Mouse (Mus musculus) limb, embryonic 14.5 days (tissue): ENCODE results near the gene Oprm1. TPM values are rescaled to one million over a fixed set of nuclear protein-coding genes. Genes with fewer than 3 reads are reported as not detected.

ENCODE experiments used
- ATAC-seq: fragments of 200-750 bp; cut with Nextera tagmentation; 2 replicates; pipeline ENCODE4 v1.8.0; 2017; ENCODE audit warnings: low read depth, moderate number of reproducible peaks, moderate TSS enrichment; ENCODE audit not compliant: low FRiP score
- DNase-seq: peaks from one replicate; pipeline ENCODE4 v3.0.0-alpha.2; 2015; ENCODE audit warnings: low spot score
- H3K27ac ChIP-seq: fragments of 300-500 bp; sonication (generic); replicated peaks from 2 replicates; pipeline ENCODE4 v1.5.1; 2014; ENCODE audit warnings: low read depth, mild to moderate bottlenecking, low read length, moderate library complexity, mixed read lengths
- H3K27me3 ChIP-seq: fragments of 300-500 bp; sonication (generic); 2 replicates; pipeline ENCODE4 v1.6.1; 2014; ENCODE audit warnings: low read length, mixed read lengths; ENCODE audit not compliant: control insufficient read depth, insufficient read depth
- H3K36me3 ChIP-seq: fragments of 300-500 bp; sonication (generic); 2 replicates; pipeline ENCODE4 v1.6.1; 2014; ENCODE audit warnings: mild to moderate bottlenecking, low read length, moderate library complexity, mixed read lengths; ENCODE audit not compliant: control insufficient read depth, insufficient read depth
- H3K4me1 ChIP-seq: fragments of 300-500 bp; sonication (generic); 2 replicates; pipeline ENCODE4 v1.6.1; 2014; ENCODE audit warnings: antibody characterized with exemption, low read length, mixed read lengths; ENCODE audit not compliant: control insufficient read depth, insufficient read depth
- H3K4me2 ChIP-seq: fragments of 300-500 bp; sonication (generic); replicated peaks from 2 replicates; pipeline ENCODE4 v1.6.1; 2014; ENCODE audit warnings: low read depth, mild to moderate bottlenecking, low read length, moderate library complexity; ENCODE audit not compliant: severe bottlenecking
- H3K4me3 ChIP-seq: fragments of 300-500 bp; sonication (generic); replicated peaks from 2 replicates; pipeline ENCODE4 v1.5.1; 2014; ENCODE audit warnings: low read length
- H3K9ac ChIP-seq: fragments of 300-500 bp; sonication (generic); 2 replicates; pipeline ENCODE4 v1.6.1; 2014; ENCODE audit warnings: mild to moderate bottlenecking, low read depth, low read length, moderate library complexity; ENCODE audit not compliant: severe bottlenecking
- H3K9me3 ChIP-seq: fragments of 300-500 bp; sonication (generic); 2 replicates; pipeline ENCODE4 v1.6.1; 2016; ENCODE audit warnings: low read length; ENCODE audit not compliant: control insufficient read depth
- POLR2A ChIP-seq: fragments of 200-500 bp; IDR thresholded peaks from 2 replicates; pipeline ENCODE4 v1.8.0; 2012; ENCODE audit warnings: inconsistent platforms, mild to moderate bottlenecking, moderate library complexity, borderline replicate concordance; ENCODE audit not compliant: insufficient read depth, insufficient read length; ENCODE audit errors: extremely low read depth
- WGBS: fragments of 180-500 bp; shearing (Covaris S2); extraction: QIAGEN DNeasy Blood & Tissue Kit; methylation state at CpG from one replicate; pipeline ENCODE4 v1.1.7; 2014; 5-methylcytosine and 5-hydroxymethylcytosine counted together
- polyA plus RNA-seq, 2 experiments: library from polyadenylated mRNA; depleted of rRNA in 1 of 2; stranded (reverse) in 1 of 2; unstranded in 1 of 2; fragments of >200 nt; fragmentation: Nextera tagmentation in 1 of 2; extraction: Ambion mirVana in 1 of 2; gene quantifications; 2 replicates each; pipeline versions ENCODE4 v1.2.1 to v1.2.3; 2012 to 2014

Oprm1 gene
- polyA plus RNA-seq, 2 experiments: not detected

DNA sequence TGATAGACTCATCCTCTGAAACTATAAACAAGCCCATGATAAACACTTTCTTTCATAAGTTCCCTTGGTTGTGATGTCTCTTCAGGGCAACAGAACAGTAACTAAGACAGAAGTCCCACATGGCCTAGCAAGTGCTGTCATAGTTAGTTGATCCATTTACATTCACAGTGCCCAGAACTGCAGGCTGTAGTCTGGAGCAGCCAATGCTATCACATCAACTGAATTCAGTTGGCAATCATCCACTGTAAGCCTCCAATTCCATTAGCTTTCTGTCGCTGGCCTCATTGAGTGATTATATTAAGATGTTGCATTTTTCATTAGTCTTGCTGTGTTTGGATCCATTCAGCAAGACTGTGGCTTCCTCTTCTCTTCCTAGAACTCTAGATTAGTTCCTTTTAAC is 88.0 kb downstream of the Oprm1 start:
- 80% methylated on average over 1 of the region's 1 CpGs for WGBS
- Histone ChIP-seq H3K9me3 (no peaks in the 10 kb centered on the region), H3K9ac (no peak overlapping the region), H3K27me3 (no peaks in the 10 kb centered on the region), H3K36me3 (no peaks in the 10 kb centered on the region), H3K4me1 (no peaks in the 10 kb centered on the region), H3K4me2 (no peak overlapping the region), H3K27ac (no peak overlapping the region), H3K4me3 (no peak overlapping the region)
- TF ChIP-seq POLR2A: no peak
- DNase-seq: no peak
- ATAC-seq: no peak

DNA sequence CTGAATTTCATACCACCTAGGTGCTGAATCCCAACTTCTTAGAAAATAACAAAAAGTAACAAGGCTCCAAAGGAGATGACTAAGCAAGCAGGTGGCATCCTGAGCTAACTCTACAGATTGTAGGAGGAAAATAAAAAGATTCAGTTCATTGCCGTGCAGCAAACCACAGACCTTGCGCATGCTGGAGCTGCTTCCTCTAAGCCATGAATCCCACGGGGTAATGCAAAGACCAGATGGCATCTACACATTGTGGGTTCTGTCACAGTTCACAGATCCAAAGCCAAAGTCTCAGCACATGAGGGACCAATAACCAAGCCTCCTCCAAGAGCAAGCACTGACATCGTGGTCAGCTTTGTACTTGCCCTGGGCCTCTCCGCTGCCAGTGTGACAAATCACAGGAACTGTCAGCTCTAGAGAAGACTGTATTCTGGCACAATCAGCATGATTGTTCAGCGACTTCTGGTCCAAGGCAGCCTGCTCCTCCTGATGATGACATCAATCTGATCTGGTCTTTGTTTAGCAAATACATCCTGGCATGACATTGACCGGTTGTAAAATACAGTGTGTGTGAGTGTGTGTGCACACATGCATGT is 90.0 kb downstream of the Oprm1 start:
- H3K4me1 ChIP-seq: no peaks in the 10 kb centered on the region
- no peak overlapping the region for H3K4me2 ChIP-seq
- no peak for TF ChIP-seq POLR2A
- DNase-seq (no peak), ATAC-seq (no peak)
- no peaks in the 10 kb centered on the region for H3K36me3 ChIP-seq
- 66% methylated on average over 7 of the region's 7 CpGs for WGBS
- no peak overlapping the region for H3K9ac ChIP-seq
- no peaks in the 10 kb centered on the region for H3K9me3 ChIP-seq
- H3K27ac ChIP-seq: no peak overlapping the region
- no peaks in the 10 kb centered on the region for H3K27me3 ChIP-seq
- no peak overlapping the region for H3K4me3 ChIP-seq

DNA sequence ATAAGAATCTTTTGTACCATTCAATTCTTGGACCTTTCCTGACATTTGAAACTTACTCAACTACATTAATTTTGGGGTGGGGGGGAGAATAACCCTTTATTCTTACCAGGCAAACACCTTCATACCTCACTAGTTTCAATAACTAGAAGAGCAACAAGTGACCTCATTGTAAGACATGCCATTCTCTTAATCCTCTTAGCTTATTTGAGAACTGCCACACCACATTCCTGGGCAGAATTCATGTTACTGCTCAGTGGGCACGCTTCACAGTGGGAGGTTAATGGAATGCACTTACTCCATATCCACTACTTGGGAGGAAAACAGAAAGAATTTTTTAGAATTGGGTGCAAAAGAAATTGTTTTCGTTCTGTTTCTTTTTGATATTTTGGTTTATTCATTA is 90.5 kb downstream of the Oprm1 start:
- H3K9ac ChIP-seq: no peak overlapping the region
- WGBS: 67% methylated on average over 2 of the region's 2 CpGs
- H3K4me2 ChIP-seq: no peak overlapping the region
- H3K27ac ChIP-seq: no peak overlapping the region
- no peak for TF ChIP-seq POLR2A
- no peaks in the 10 kb centered on the region for H3K4me1 ChIP-seq
- DNase-seq (no peak), ATAC-seq (no peak)
- H3K27me3 ChIP-seq: no peaks in the 10 kb centered on the region
- H3K9me3 ChIP-seq: no peaks in the 10 kb centered on the region
- H3K36me3 ChIP-seq: no peaks in the 10 kb centered on the region
- no peak overlapping the region for H3K4me3 ChIP-seq

DNA sequence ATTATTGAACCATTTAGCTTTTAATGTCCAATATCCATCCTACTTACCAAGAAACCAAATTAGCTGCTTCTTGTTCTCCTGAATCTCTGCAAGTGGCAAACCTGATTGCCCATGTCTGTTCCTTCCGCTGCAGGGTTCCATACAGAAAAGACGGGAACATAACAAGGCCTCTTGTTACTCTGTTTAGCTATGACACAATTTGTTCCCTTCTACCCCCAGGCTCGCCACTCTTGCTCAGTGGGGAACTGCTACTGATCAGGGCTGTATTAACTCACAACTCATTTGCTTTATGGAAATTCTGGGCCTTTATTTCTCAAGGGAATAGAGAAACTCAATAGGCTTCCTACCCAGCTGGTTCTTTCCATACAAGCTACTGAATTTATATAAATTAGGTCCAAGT is 97.5 kb downstream of the Oprm1 start:
- 59% methylated on average over 3 of the region's 3 CpGs for WGBS
- H3K9ac ChIP-seq: no peak overlapping the region
- ATAC-seq (no peak), DNase-seq (no peak)
- TF ChIP-seq POLR2A: no peak
- no peaks in the 10 kb centered on the region for H3K9me3 ChIP-seq
- H3K4me3 ChIP-seq: no peak overlapping the region
- H3K4me2 ChIP-seq: no peak overlapping the region
- no peaks in the 10 kb centered on the region for H3K4me1 ChIP-seq
- no peaks in the 10 kb centered on the region for H3K27me3 ChIP-seq
- H3K36me3 ChIP-seq: no peaks in the 10 kb centered on the region
- no peak overlapping the region for H3K27ac ChIP-seq

DNA sequence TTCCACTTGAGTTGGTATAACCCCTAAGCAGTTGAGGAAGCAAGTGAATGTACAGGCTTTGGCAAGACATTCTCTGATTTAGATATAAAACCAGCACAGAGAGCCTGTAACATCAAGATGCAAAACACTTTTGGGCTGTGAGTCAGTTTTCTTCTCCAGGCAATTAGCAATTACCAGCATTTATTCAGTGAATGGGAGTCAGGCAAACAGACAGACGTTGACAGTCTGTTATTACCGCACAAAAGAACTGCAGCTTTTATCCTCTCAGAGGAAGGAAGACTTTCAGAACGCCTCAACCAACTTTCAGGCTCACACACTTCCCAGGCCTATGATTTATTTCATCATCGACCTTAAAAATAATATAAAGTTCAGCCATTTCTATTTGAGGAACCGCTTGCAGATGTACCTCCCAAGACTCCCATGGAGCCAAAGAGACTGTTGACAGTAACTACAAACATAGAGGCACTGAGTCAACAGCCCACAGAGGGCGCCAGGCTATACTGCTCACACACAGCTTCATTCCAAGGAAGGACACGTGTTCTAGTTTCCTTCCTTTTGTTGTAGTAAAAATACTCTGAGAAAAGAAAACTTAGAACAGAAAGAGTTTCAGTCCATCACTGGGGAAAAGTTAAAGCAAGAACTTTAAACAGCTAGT is 113.2 kb downstream of the Oprm1 start:
- H3K36me3 ChIP-seq: no peaks in the 10 kb centered on the region
- H3K9ac ChIP-seq: no peak overlapping the region
- no peak overlapping the region for H3K27ac ChIP-seq
- 77% methylated on average over 7 of the region's 7 CpGs for WGBS
- no peaks in the 10 kb centered on the region for H3K9me3 ChIP-seq
- no peak overlapping the region for H3K4me3 ChIP-seq
- no peak overlapping the region for H3K4me2 ChIP-seq
- H3K27me3 ChIP-seq: no peaks in the 10 kb centered on the region
- TF ChIP-seq POLR2A: no peak
- no peak for DNase-seq
- no peaks in the 10 kb centered on the region for H3K4me1 ChIP-seq
- no peak for ATAC-seq
